Mouse (Mus musculus): Measurements from ENCODE around the gene Dgcr2.

The Dgcr2 gene

GRCm38 (mm10) chr16:17898462-17898861 lies at the start of gene Dgcr2, which contains the start of gene Tssk2:
Gene Dgcr2, minus strand, starts transcription at chr16:17898562.
Gene Tssk2, plus strand, starts transcription at chr16:17898637.
- no peak for DNase-seq

DNA sequence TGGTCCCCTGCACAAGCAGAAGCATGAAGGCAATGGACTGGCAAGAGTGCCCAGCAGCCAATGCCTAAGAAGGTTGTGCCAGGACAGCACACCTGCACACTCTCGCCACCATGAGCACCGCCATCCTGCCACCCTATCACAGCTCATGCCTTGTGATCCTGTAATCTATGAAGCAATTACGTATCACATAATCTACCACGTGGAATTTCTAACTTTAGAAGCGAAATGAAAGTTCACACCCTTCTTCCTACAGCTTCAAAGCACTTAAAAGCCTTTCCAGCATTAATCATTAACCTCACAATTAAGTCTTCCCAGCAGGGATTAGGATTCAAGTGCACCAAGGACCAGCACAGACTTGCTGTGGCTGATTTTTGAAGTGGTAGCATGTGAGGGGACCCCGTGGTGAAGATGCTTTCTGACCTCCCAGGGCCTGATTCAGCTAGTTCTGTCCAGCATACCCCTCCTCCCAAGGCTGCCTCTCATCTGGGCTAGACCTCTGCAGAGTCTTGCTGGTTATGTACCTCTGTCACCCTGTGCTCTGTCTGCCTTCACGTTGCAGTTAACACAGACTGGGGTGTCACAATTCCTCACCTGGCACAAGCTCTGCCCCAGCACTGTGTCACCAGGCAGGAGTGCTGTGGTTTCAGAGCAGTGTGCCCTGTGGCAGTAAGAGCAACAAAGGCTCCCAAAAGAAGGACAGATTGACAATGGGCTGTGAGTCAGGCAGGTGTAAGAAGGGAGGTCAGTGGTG lies 46.9 kb upstream of the Dgcr2 start:
- DNase-seq, result no peak

GRCm38 (mm10) chr16:17943466-17943865 lies 45.1 kb upstream of the Dgcr2 start:
- DNase-seq, result no peak

GRCm38 (mm10) chr16:17939255-17939751 lies 40.9 kb upstream of the Dgcr2 start:
- DNase-seq, result no peak

GRCm38 (mm10) chr16:17938821-17939220 lies 40.5 kb upstream of the Dgcr2 start:
- DNase-seq, result peak; percentile 67

- DNase-seq, result no peak
Measured at GRCm38 (mm10) chr16:17938187-17938586, 39.8 kb upstream of the Dgcr2 start.

- no peak for DNase-seq
Measured at GRCm38 (mm10) chr16:17936776-17937175, 38.4 kb upstream of the Dgcr2 start.

- DNase-seq, result no peak
Measured at GRCm38 (mm10) chr16:17934445-17934910, 36.1 kb upstream of the Dgcr2 start.

- no peak for DNase-seq
Measured at GRCm38 (mm10) chr16:17933594-17934444, 35.5 kb upstream of the Dgcr2 start.

- DNase-seq, result no peak
Measured at GRCm38 (mm10) chr16:17931906-17932460, 33.6 kb upstream of the Dgcr2 start.

- DNase-seq, result no peak
Measured at GRCm38 (mm10) chr16:17929631-17930030, 31.3 kb upstream of the Dgcr2 start.

- no peak for DNase-seq
Measured at GRCm38 (mm10) chr16:17929211-17929610, 30.8 kb upstream of the Dgcr2 start.

DNA sequence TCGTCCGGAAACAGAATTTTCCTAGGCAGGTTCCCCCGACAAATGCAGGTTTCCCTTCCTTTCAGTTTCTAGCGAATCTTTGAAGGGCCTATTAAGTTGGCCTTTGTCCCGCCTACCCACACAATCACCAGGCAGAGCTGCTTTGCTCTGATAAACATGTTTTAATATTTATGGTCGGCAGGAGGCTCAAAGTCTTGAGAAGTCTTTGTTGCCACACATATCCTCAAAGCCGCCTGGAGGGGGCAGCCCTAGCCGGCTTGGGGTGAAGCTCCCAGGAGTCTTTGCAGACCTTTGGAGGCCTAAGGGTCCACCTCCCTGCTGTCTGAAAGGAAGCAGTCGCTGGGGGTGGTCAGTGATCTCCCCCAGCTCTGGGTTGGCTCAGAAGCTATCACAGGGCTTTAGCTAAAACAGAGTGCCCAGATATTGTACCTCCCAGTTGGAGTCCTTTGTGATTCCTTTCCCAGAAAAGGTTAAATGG lies 30.3 kb upstream of the Dgcr2 start:
- DNase-seq, result no peak

- DNase-seq, result peak; percentile 60
Measured at GRCm38 (mm10) chr16:17928087-17928580, 29.8 kb upstream of the Dgcr2 start, which contains the start of gene Slc25a1. Gene Slc25a1, minus strand, starts transcription at chr16:17928219.

DNA sequence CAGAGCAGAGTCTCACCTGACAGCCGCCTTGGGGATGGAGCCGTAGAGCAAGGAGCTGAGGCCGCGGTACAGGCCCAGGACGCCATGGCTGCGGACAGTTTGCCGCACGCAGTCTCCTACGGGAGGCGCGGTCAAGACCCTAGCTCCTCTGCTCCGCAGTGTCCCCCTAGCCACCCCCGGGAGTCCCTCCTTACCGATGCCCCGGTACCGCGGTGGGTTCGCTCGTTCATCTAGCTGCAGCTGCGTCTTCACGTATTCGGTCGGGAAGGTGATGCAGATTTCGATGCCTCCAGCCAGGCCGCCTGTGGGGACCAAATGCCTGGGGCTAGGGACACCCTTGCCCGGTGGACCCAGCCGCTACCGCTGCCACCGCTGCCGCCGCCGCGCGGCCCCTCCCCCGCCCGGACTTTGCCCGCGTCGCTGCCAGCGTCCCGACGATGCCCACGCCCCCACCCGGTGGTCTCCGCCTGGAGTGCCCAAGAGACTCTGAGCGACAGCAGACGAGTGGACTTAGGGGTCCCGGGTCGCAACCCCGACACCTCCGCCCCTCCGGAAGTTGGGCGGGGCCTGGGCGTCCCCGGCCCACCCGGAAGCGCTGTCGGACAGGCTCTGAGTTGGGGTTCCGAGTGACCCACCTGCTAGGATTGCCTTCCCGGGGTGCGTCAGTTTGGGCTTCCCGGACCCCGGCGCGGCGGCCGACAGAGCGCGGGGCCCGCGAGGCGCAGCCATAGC lies 29.2 kb upstream of the Dgcr2 start:
- DNase-seq, result no peak

DNA sequence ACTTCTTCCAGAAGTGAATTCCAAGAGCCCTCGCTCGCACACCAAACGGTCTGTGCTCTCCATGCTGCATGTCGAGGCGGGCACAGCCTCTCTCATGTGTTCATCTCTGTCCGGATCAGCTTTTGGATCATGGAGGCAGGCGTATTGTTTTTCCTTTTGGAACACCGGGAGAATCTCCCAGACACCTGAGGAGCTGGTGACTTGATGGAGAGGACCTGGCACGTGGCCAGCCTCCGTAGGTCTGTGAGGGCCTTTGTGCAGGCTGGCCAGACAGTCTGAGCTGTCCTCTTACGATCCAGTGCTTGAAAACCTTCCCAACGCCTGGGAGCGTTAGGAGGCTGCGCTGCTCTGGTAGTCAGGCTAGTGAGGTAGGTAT lies 23.8 kb upstream of the Dgcr2 start:
- DNase-seq, result peak; percentile 62

GRCm38 (mm10) chr16:17921325-17922162 lies 23.2 kb upstream of the Dgcr2 start:
- peak; percentile 94 for DNase-seq

DNA sequence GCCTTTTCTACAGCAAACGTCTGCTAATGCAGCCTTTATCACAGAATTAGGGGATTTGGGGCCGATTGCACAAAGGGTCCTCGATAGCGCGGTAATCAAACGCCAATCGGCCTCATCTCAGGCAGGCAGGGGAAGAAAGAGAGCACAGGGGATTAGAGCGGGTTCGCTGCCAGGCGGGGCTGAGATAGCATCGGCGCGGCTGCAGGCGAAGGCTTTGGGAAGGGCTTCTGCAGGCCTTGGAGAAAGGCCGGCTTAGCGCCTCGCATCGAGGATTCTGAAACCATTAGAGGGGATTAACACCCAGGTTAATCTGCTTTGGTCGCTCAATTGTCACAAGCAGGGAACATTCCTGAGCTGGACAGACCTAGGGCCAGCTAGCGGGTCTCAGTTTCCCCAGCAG lies 22.2 kb upstream of the Dgcr2 start:
- DNase-seq, result no peak

- no peak for DNase-seq
Measured at GRCm38 (mm10) chr16:17914307-17915249, 16.2 kb upstream of the Dgcr2 start, which contains the start of gene Gsc2. Gene Gsc2, minus strand, starts transcription at chr16:17915059.

DNA sequence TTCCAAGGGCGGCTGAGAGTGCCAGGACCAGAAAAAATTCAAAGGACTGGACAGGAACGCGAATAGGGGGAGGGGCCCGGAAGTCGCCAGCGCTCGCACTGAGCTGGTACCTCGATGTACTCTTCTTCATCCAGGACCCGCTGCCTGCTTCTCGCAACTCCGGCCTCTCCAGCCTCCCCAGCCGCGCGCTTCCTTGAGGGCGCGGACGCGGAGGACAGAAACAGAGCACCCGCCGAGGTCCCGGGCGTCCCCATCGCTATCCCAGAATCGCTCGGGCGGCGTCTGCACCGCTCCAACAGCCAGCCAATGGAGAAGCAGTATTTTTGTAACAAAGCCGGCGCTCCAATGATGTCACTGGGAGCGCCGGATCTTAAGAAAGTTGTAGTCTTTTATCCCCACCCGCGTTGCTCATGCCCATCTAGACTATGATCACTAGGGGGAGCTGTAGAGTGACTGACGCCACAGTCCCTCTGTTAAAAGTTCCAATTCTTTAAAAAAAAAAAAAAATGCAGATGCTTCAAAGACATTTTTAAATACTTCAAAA lies 12.8 kb upstream of the Dgcr2 start, which contains the start of gene Ess2:
TSS of gene Ess2 (minus strand) at position 297 of the 544 bp plus-strand sequence.
- DNase-seq, result peak; percentile 87

Measured in cerebellum, adult 11 months (tissue).